Mouse (Mus musculus) intestine, embryonic 14.5 days (tissue): ENCODE measurements around the gene Ush2a. TPM values are rescaled to one million over a fixed set of nuclear protein-coding genes. Genes with fewer than 3 reads are reported as not detected.

Source experiments
- ATAC-seq: fragments of 200-750 bp; cut with Nextera tagmentation; replicated peaks from 2 replicates; pipeline ENCODE4 v1.8.0; 2017; ENCODE audit warnings: low read depth, moderate number of reproducible peaks, moderate TSS enrichment, moderate library complexity; ENCODE audit not compliant: low FRiP score, low TSS enrichment
- DNase-seq: peaks from one replicate; pipeline ENCODE4 v3.0.0-alpha.2; 2018; ENCODE audit warnings: low spot score
- H3K27ac ChIP-seq: fragments of 300-500 bp; sonication (generic); 2 replicates; pipeline ENCODE4 v1.5.1; 2014; ENCODE audit warnings: low read depth, mild to moderate bottlenecking, control low read depth
- H3K27me3 ChIP-seq: fragments of 300-500 bp; sonication (generic); replicated peaks from 2 replicates; pipeline ENCODE4 v1.6.1; 2014; ENCODE audit warnings: low read length, control low read depth; ENCODE audit not compliant: control insufficient read depth, insufficient read depth
- H3K36me3 ChIP-seq: fragments of 300-500 bp; sonication (generic); 2 replicates; pipeline ENCODE4 v1.6.1; 2014; ENCODE audit warnings: low read length, control low read depth; ENCODE audit not compliant: control insufficient read depth, insufficient read depth
- H3K4me1 ChIP-seq: fragments of 300-500 bp; sonication (generic); replicated peaks from 2 replicates; pipeline ENCODE4 v1.6.1; 2014; ENCODE audit warnings: low read length, control low read depth, mixed read lengths; ENCODE audit not compliant: control insufficient read depth, insufficient read depth
- H3K4me2 ChIP-seq: fragments of 300-500 bp; sonication (generic); 2 replicates; pipeline ENCODE4 v1.6.1; 2014; ENCODE audit warnings: low read length
- H3K4me3 ChIP-seq: fragments of 300-500 bp; sonication (generic); 2 replicates; pipeline ENCODE4 v1.5.1; 2014; ENCODE audit warnings: low read depth, low read length, control low read depth, mixed read lengths
- H3K9ac ChIP-seq: fragments of 300-500 bp; sonication (generic); 2 replicates; pipeline ENCODE4 v1.6.1; 2014; ENCODE audit warnings: mild to moderate bottlenecking, low read length
- H3K9me3 ChIP-seq: fragments of 300-500 bp; sonication (generic); 2 replicates; pipeline ENCODE4 v1.6.1; 2016; ENCODE audit warnings: low read length, control low read depth; ENCODE audit not compliant: control insufficient read depth
- WGBS: fragments of 180-500 bp; shearing (Covaris S2); extraction: QIAGEN DNeasy Blood & Tissue Kit; methylation state at CpG from one replicate; pipeline ENCODE4 v1.1.7; 2014; 5-methylcytosine and 5-hydroxymethylcytosine counted together
- polyA plus RNA-seq: library from polyadenylated mRNA; unstranded; fragments of >200 nt; fragmentation: Nextera tagmentation; extraction: Ambion mirVana; gene quantifications from 2 replicates; pipeline ENCODE4 v1.2.1, GENCODE M21; 2014

The Ush2a gene
- polyA plus RNA-seq, 1 experiment from 2014 or later, result 0.04 TPM

GRCm38 (mm10) chr1:188674640-188675510, 413.1 kb downstream of the Ush2a start:
- Histone ChIP-seq H3K4me2 (no peak overlapping the region), H3K27ac (0 out of 2 replicates have a peak overlapping the region, but pooled peaks have one; percentile 11), H3K9ac (no peak overlapping the region), H3K27me3 (no peaks in the 10 kb centered on the region), H3K9me3 (no peaks in the 10 kb centered on the region), H3K36me3 (no peaks in the 10 kb centered on the region), H3K4me1 (no peaks in the 10 kb centered on the region), H3K4me3 (no peak overlapping the region)
- ATAC-seq (no peak), DNase-seq (no peak)
- 53% methylated on average over 8 of the region's 8 CpGs for WGBS

- Histone ChIP-seq H3K4me3 (no peak overlapping the region), H3K4me2 (no peak overlapping the region), H3K4me1 (no peaks in the 10 kb centered on the region), H3K27me3 (no peaks in the 10 kb centered on the region), H3K9ac (no peak overlapping the region), H3K36me3 (no peaks in the 10 kb centered on the region), H3K9me3 (no peaks in the 10 kb centered on the region), H3K27ac (0 out of 2 replicates have a peak overlapping the region, but pooled peaks have one; percentile 11)
- DNase-seq (no peak), ATAC-seq (no peak)
- 85% methylated on average over 10 of the region's 10 CpGs for WGBS
These were observed 413.7 kb downstream of the Ush2a start for GRCm38 (mm10) chr1:188675511-188675863.

- H3K27ac ChIP-seq, result no peak overlapping the region
- DNase-seq (no peak), ATAC-seq (no peak)
- no peak overlapping the region for H3K9ac ChIP-seq
- no peaks in the 10 kb centered on the region for H3K36me3 ChIP-seq
- H3K9me3 ChIP-seq, result no peaks in the 10 kb centered on the region
- H3K4me3 ChIP-seq, result no peak overlapping the region
- no peak overlapping the region for H3K4me2 ChIP-seq
- no peaks in the 10 kb centered on the region for H3K4me1 ChIP-seq
- H3K27me3 ChIP-seq, result no peaks in the 10 kb centered on the region
- WGBS, result 65% methylated on average over 8 of the region's 8 CpGs
These were observed 416.4 kb downstream of the Ush2a start for GRCm38 (mm10) chr1:188678189-188678588.

- WGBS, result 95% methylated on average over 14 of the region's 14 CpGs
- no peaks in the 10 kb centered on the region for H3K9me3 ChIP-seq
- no peak overlapping the region for H3K27ac ChIP-seq
- no peak overlapping the region for H3K4me2 ChIP-seq
- DNase-seq (no peak), ATAC-seq (no peak)
- H3K4me3 ChIP-seq, result no peak overlapping the region
- H3K4me1 ChIP-seq, result no peaks in the 10 kb centered on the region
- H3K36me3 ChIP-seq, result no peaks in the 10 kb centered on the region
- no peak overlapping the region for H3K9ac ChIP-seq
- no peaks in the 10 kb centered on the region for H3K27me3 ChIP-seq
These were observed 424.5 kb downstream of the Ush2a start for GRCm38 (mm10) chr1:188686362-188686761.

- no peak for ATAC-seq
- H3K4me2 ChIP-seq, result no peak overlapping the region
- 83% methylated on average over 2 of the region's 2 CpGs for WGBS
These were observed 434.5 kb downstream of the Ush2a start for GRCm38 (mm10) chr1:188696295-188696694.

GRCm38 (mm10) chr1:188708176-188708575, 446.4 kb downstream of the Ush2a start:
- H3K9ac ChIP-seq, result no peak overlapping the region
- H3K27me3 ChIP-seq, result no peaks in the 10 kb centered on the region
- no peak overlapping the region for H3K27ac ChIP-seq
- no peak overlapping the region for H3K4me3 ChIP-seq
- DNase-seq (no peak), ATAC-seq (no peak)
- no peak overlapping the region for H3K4me2 ChIP-seq
- 84% methylated on average over 4 of the region's 4 CpGs for WGBS
- no peaks in the 10 kb centered on the region for H3K4me1 ChIP-seq
- no peaks in the 10 kb centered on the region for H3K36me3 ChIP-seq
- no peaks in the 10 kb centered on the region for H3K9me3 ChIP-seq

More at GRCm38 (mm10) chr1:188696295-188696694, 434.5 kb downstream of the Ush2a start:
- DNase-seq, result no peak
- no peaks in the 10 kb centered on the region for H3K36me3 ChIP-seq
- H3K4me3 ChIP-seq, result no peak overlapping the region
- no peaks in the 10 kb centered on the region for H3K4me1 ChIP-seq
- no peaks in the 10 kb centered on the region for H3K27me3 ChIP-seq
- H3K9me3 ChIP-seq, result no peaks in the 10 kb centered on the region
- no peak overlapping the region for H3K27ac ChIP-seq
- H3K9ac ChIP-seq, result no peak overlapping the region

GRCm38 (mm10) chr1:188708694-188709093, 446.9 kb downstream of the Ush2a start:
- Histone ChIP-seq H3K4me3 (no peak overlapping the region), H3K9me3 (no peaks in the 10 kb centered on the region), H3K27me3 (no peaks in the 10 kb centered on the region), H3K4me2 (no peak overlapping the region), H3K4me1 (no peaks in the 10 kb centered on the region), H3K27ac (no peak overlapping the region), H3K36me3 (no peaks in the 10 kb centered on the region), H3K9ac (no peak overlapping the region)
- ATAC-seq (no peak), DNase-seq (no peak)
- WGBS, result 89% methylated on average over 10 of the region's 10 CpGs

GRCm38 (mm10) chr1:188714131-188714530, 452.3 kb downstream of the Ush2a start:
- Histone ChIP-seq H3K27ac (no peak overlapping the region), H3K9ac (no peak overlapping the region), H3K4me3 (no peak overlapping the region), H3K4me2 (no peak overlapping the region), H3K36me3 (no peaks in the 10 kb centered on the region), H3K27me3 (no peaks in the 10 kb centered on the region), H3K9me3 (no peaks in the 10 kb centered on the region), H3K4me1 (no peaks in the 10 kb centered on the region)
- ATAC-seq, result no peak
- WGBS, result 80% methylated on average over 18 of the region's 18 CpGs
- no peak for DNase-seq

- no peak overlapping the region for H3K9ac ChIP-seq
- H3K4me3 ChIP-seq, result no peak overlapping the region
- no peaks in the 10 kb centered on the region for H3K9me3 ChIP-seq
- H3K27ac ChIP-seq, result no peak overlapping the region
- no peaks in the 10 kb centered on the region for H3K36me3 ChIP-seq
- no peaks in the 10 kb centered on the region for H3K27me3 ChIP-seq
- ATAC-seq, result no peak
- 94% methylated on average over 7 of the region's 7 CpGs for WGBS
- no peak for DNase-seq
- H3K4me2 ChIP-seq, result no peak overlapping the region
- no peaks in the 10 kb centered on the region for H3K4me1 ChIP-seq
These were observed 453.1 kb downstream of the Ush2a start for GRCm38 (mm10) chr1:188714941-188715340.
